Mouse (Mus musculus) spleen, adult 12 weeks (tissue): ENCODE data around the gene Trh.

ENCODE experiments used
- DNase-seq: peaks from one replicate; pipeline ENCODE4 v3.0.0; 2022; ENCODE audit warnings: low spot score

The Trh gene

DNA sequence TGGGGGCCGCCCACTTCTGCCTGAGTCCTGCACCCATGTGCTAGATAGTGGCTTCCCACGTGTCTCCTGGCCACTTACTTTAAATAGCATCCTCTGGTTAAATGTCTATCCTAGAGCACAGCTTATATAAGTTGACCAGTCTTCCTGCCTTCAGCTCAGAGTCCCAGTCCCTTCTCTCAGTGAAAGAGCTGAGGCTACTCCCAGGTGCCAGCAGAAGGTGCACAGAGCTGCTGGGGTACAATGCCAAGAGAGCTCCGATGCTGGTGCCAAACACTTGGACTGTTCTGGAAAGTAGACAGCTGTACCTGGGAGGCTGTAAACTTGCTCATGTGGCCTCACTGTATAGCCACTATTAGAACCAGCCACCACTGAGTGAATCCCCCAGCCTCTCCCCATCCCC lies 22.4 kb downstream of the Trh start:
- DNase-seq, result no peak

DNA sequence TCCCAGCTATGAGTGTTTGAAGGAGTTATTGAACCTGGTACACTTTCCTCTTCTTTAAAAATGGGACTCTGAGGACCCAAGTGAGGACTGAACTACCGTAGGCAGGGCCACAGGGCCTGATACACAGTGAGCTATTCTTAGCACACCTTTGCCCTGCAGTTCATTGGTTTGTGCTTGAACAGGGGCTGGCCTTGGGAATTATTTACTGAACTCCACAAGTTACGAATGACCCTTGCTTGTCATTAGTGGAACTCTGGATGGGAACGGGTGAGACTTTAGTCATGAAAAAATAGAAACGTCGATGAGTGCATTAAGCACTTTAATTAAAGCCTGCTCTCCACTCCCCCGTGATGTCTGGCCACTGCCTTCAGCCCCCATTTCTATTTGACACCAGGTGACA lies 22.8 kb downstream of the Trh start:
- no peak for DNase-seq

DNA sequence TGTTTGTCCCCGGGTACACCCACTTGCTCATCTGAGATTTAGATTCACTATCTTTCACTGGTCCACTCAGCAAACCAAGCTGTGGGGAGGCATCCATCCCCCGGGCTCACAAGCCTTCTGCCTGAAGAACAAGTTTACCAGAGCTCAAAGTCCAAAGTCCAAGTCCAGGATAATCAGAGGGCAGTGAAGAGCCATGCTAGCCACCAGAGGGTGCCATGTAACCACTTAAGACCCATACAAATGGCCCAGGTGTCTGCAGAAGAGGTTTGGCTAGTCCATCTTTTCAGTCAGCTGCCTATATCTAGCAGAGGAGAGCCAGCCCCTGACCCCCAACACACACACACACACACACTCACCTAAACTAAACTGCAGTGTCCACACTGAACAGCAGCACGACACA lies 25.0 kb downstream of the Trh start:
- no peak for DNase-seq

DNA sequence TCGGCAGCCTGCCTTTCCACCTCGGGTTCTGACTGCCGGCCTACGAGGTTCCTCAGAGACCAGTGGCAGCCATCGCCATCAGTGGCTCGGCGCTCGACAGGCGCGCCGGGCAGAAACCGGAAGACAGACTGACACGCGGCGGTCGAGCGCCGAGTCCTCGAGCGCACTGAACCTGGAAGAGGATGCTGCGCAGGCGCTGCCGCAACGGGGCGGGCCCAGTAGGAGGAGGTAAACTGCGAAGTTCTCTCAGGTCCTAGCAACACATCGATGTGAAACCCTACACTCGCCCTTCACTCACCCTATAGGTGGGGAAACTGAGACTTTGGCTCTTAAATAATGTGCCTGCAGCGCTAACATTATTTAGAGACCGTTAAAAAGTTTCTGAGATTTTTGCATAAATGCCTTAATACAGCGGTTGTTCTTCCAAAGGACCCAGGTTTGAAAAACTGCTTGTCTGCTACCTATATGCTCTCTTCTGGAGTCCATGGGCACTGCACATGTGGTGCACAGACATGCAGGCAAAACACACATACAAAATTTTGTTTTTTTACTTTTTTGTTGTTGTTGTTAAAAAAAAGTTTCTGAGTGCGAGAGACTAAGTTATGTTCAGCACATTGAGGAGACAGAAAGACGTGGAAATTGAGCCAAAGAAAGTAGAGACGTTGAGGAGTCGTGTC lies 29.5 kb downstream of the Trh start, which contains the start of gene Rbsn:
Rbsn (minus strand) TSS at position 153 of the 677 bp plus-strand sequence.
- peak; percentile 82 for DNase-seq

DNA sequence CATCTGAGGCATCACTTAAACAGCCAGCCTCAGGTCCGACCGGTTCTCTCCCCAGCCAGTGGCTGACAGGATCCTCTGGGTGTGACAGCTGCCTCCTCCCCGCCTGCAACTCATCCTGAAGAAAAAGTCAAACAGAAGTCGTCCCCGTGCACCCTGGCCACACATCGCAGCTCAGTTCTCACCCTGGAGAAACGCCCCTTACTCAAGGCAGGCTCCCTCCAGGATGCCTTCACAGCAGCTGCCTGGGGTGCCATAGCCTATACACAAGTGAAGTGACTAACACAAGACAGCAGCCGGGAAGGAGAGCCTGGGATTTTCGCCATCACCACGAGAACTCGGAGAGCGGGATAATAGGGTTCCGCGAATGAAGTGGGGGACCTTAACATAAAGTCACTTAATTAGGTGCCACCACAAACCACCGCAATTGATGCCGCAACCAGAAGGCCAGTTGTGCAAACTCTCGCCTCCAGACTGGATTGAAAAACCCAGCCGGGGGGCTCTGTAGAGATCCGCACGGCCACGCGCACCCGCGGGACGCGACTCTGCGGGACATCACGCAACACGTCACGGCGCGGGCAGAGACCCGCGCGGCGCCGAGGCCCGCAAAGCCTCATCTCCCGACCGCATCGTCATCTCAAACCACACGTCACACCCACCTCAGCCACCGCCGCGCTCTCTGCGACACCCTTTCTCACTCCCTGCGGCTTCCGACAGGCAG lies 30.2 kb downstream of the Trh start:
- no peak for DNase-seq

DNA sequence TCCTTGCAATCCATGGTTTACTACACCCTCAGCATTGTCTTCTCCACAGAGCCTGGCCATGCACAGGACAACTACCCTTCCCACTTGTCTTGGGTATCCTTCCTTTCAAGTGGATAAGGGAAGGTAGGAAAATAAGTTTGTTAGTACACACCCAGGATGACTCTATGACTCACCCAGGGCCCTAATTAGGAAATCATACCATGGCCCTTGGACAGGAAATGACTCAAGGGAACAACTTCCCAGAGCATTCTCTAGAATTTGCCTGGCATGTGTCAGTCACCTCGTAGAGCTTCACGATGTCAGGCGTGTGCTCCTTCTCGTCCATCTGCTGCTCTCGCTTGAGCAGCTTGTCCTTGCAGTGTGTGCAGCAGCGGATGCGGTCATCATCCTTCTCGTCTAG lies 45.0 kb downstream of the Trh start:
- no peak for DNase-seq
